Mouse (Mus musculus) lung, postnatal 0 days (tissue): ENCODE measurements around the gene Parp14.

Source experiments
- CTCF ChIP-seq: IDR thresholded peaks from 2 replicates; pipeline ENCODE4 v1.5.1; 2016; ENCODE audit warnings: antibody characterized with exemption, mild to moderate bottlenecking
- EP300 ChIP-seq: IDR thresholded peaks from 2 replicates; pipeline ENCODE4 v1.6.1; 2016; ENCODE audit warnings: antibody characterized with exemption, mild to moderate bottlenecking, control low read depth

DNA sequence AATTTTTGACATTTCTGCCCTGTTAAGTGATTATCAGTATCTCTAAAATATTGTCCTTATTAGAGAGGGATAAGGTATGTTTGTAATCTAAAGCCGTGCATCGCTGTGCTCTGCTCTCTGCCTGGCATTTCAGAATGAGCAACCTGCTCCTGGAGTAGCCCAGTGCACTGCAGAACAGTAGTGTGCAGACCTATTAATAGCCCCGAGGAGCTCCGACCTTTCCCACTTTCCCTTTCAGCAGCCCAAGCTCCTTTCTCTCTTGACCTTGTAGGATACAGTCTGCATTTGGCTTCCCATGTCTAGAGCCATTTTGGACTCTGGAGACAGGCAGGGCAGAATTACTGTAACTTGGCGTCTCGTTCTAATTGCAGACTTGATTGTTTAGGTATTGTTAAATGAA is 83.0 kb downstream of the Parp14 start:
- no peak for TF ChIP-seq CTCF
- TF ChIP-seq EP300, result no peak
